Mouse (Mus musculus) kidney, adult 9 months (tissue): Measurements from ENCODE around the gene Zfp992.
"Not testable (repeated sequence)": the region's sequence is repeated elsewhere in the genome, so short reads cannot be mapped to it uniquely, and the experiment has no call there.

Source experiments
- DNase-seq: peaks from one replicate; pipeline ENCODE4 v3.0.0; 2022

The Zfp992 gene

GRCm38 (mm10) chr4:146476260-146476659 lies 27.4 kb downstream of the Zfp992 start:
- not testable (repeated sequence) for DNase-seq

- DNase-seq, result not testable (repeated sequence)
These were observed 28.1 kb downstream of the Zfp992 start for GRCm38 (mm10) chr4:146476959-146477358.

GRCm38 (mm10) chr4:146480376-146481096 lies 31.7 kb downstream of the Zfp992 start:
- DNase-seq, result not testable (repeated sequence)

GRCm38 (mm10) chr4:146482546-146482945 lies 33.7 kb downstream of the Zfp992 start:
- not testable (repeated sequence) for DNase-seq

- not testable (repeated sequence) for DNase-seq
These were observed 34.9 kb downstream of the Zfp992 start for GRCm38 (mm10) chr4:146483571-146484280.

- not testable (repeated sequence) for DNase-seq
These were observed 35.9 kb downstream of the Zfp992 start for GRCm38 (mm10) chr4:146484676-146485075.

- not testable (repeated sequence) for DNase-seq
These were observed 36.5 kb downstream of the Zfp992 start for GRCm38 (mm10) chr4:146485183-146485939.

GRCm38 (mm10) chr4:146486753-146487152 lies 37.9 kb downstream of the Zfp992 start:
- DNase-seq, result not testable (repeated sequence)

- DNase-seq, result not testable (repeated sequence)
These were observed 40.4 kb downstream of the Zfp992 start for GRCm38 (mm10) chr4:146489196-146489595.

GRCm38 (mm10) chr4:146491993-146492392 lies 43.2 kb downstream of the Zfp992 start:
- not testable (repeated sequence) for DNase-seq

- DNase-seq, result no peak
These were observed 43.6 kb downstream of the Zfp992 start for GRCm38 (mm10) chr4:146492439-146492838.

- DNase-seq, result no peak
These were observed 44.0 kb downstream of the Zfp992 start for GRCm38 (mm10) chr4:146492851-146493250.

- not testable (repeated sequence) for DNase-seq
These were observed 44.6 kb downstream of the Zfp992 start for GRCm38 (mm10) chr4:146493319-146493907.

- no peak for DNase-seq
These were observed 46.2 kb downstream of the Zfp992 start for GRCm38 (mm10) chr4:146494980-146495379.

GRCm38 (mm10) chr4:146497695-146498275 lies 49.0 kb downstream of the Zfp992 start:
- DNase-seq, result not testable (repeated sequence)

- DNase-seq, result not testable (repeated sequence)
These were observed 52.9 kb downstream of the Zfp992 start, which contains the start of gene Zfp981 for GRCm38 (mm10) chr4:146501727-146502126. TSS of gene Zfp981 (plus strand) at chr4:146502027.

GRCm38 (mm10) chr4:146509029-146509428 lies 60.2 kb downstream of the Zfp992 start:
- DNase-seq, result not testable (repeated sequence)

- DNase-seq, result not testable (repeated sequence)
These were observed 63.0 kb downstream of the Zfp992 start for GRCm38 (mm10) chr4:146511871-146512270.

GRCm38 (mm10) chr4:146516474-146516873 lies 67.7 kb downstream of the Zfp992 start:
- no peak for DNase-seq

GRCm38 (mm10) chr4:146517150-146517549 lies 68.3 kb downstream of the Zfp992 start:
- DNase-seq, result not testable (repeated sequence)
